Mouse (Mus musculus) urinary bladder, postnatal 25 days (tissue): ENCODE data around the gene Gm9918.

ENCODE experiments used
- DNase-seq: peaks from one replicate; pipeline ENCODE4 v3.0.0; 2022; ENCODE audit warnings: low spot score

Gene Gm9918

DNA sequence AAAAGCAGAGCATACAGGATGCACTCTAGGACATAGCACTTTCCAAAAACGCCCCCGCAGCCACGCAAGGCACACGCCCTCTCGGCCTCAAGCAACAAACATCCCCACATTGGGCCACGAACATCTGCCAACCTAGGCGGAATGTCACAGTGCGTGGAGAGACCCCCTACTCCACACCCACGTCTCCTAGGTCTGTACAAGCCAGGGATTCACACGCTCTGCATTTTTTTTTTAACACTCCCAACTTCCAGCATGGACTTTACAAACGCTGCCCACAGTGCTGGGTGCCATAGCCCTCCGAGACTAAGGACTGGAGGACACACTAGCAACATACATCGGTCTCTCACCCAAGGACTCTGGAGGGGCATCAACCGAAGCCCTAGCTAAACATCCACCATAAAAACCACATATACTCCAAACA, 24.9 kb upstream of the Gm9918 start:
- DNase-seq, result no peak

DNA sequence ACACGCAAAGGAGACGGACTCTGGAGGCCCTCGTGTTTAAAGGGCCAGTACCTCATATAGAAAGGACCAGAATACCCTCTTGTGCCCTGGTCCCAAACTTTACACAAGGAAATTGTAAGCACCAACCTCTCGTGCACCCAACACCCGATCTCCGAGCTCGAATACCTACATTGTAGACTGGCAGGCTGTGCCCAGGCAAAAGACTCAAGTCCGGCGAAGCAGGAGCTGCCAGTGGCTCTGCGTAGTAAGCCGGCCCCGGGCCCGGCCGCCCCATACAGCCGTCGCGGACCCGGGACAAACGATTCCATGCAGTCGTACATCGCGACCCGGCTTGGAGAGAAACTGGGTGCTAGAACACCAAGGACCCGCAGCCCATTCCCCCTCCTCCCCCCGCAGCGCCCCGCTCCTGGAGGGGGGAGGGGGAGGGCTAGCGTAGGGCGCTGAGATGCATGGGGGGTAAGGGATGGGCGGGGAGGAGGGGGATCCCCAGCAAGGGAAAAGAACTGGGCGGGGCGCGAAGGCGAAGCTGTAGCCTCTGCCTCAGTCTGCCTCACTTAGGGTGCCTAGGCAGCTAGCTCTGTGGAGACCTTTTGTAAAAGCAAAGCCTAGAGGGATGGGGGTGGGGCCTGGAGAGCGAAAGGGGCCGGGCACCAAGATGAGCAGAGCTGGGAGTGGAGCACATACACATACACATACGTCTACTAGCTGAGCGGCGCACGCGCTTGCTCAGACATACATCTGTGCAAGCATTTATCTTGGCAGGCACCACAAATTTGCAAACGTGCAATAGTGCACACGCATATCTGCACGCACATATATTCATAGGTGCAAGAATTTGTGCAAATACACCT, 24.2 kb upstream of the Gm9918 start:
- DNase-seq, result peak; percentile 48

DNA sequence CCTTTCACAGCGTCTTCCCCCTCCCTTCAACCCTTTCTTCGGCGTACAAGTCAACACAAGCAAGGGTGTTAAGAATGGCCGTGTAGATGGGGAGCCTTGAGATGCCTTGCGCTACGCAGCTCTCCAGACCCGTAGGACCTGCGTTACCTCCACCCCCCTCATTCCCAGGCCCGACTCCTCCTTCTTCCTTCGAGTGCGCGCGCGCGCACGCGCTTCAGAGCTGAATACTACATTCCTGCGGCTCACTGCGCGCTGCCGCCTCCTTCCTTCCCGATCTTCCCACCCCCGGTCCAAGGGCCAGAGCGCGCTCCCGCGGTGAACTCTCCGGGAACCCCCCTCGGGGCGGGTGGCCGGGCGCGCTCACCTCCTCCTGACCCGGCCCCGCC, 23.5 kb upstream of the Gm9918 start:
- DNase-seq, result peak; percentile 91

DNA sequence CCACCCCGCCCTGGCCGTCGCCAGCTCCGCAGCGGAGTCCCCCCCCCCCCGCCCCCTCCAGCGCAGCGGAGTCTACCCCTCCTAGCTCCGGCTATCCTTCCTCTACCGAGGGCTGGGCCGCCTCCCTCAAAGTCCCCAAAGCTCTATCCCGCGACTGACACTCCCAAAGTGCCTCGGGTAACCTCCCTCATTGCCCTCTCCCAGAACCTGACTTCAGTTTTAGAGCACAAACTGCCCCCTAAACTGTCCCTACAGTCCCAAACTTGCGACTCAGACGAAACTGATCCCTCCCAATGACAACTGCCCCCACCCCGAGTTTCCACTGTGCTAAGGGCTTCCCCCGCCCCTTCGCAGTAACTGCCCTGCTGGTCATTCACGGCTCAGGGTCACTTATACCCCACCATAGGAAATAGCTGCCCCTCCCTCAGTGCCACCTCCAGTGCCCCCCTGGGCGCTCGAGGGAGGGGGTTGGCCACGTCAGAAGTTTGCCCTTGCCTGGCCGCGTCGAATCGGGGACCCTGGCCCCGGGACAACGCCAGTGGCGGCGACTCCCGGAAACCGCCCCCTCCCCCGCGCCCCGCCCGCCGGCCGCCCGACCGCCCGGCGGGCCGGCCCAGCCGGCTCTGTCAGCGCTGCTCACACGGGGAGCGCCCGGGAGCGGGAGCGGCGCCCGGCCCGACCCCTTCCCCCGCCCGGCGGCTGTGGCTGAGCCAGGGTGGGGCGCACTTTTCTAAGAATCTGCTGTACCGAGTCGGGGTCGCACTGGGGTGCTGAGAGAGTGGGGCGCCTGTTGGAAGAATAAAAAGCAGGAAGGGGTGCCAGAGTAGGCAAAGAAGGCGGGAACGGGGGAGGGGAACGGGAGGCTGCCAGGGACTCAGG, 22.9 kb upstream of the Gm9918 start:
- DNase-seq, result peak; percentile 75

DNA sequence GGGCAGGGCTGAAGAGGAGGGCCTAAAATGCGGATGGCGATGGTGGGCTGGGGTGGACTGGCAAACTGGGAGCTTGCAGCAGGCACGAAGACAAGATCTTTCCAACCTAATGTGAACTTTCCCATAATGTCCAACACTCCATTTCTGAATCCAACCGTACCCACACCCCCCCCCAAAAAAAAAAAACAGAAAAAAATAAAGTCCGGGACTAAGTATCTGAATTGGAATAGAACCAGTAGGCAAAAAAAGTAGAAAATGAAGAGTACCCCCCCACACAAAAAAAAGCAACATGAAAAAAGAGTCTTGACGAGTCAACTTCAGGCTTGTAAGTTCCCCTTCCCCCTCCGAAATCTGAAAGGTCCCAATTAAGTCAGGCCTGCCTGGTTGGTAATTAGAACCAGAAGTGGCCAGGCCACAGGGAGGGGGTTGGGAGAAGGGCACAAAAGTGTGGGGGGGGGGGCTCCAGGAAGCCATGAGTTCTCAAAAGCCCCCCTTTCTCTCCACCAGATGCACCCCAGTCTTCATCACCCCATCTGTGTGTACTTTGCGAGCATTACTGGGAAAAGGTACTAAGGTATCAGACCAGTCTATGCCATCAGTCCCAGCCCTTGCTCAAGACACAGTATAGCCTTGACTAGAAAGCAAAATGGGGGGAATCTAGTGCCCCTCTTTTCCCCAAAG, 22.1 kb upstream of the Gm9918 start:
- DNase-seq, result no peak

DNA sequence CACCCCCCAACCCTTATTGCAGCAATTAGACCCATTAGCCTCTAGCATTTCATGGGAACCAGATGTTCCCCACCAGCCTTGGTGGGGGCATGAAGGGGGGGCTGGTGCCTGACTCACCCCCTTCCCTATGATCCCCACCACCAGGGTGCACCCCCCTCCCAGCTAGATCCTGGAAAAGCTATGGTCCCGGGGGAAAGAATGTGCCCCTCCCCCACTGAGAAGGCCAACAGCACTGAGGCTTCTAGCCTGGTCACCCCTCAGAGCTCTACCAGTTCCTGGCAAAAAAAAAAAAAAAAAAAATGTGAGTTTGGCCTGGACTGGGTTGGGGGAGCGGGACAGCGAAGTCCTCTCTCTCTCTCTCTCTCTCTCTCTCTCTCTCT, 21.6 kb upstream of the Gm9918 start:
- DNase-seq, result no peak

DNA sequence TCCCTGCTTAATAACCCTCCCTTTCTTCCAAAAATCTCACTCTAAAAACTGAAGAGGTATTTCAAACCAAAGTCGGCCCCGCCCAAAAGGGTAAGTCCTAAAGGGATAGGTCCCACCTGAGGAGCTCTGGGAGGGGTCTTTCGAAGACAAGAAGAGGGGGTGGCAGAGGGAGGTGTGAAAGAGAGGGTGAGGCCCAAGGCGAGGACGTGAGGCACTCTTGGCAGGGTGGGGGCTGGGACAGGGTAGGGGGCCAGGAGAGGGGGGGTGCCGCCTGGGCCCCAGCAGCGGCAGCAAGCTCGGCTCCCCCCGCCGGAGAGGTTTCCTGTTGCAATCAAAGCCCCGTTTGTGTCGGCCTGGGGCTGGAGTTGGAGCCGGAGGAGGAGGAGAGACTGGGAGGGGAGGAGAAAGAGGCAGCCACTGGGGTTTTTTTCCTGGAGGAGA, 21.1 kb upstream of the Gm9918 start:
- peak; percentile 38 for DNase-seq

DNA sequence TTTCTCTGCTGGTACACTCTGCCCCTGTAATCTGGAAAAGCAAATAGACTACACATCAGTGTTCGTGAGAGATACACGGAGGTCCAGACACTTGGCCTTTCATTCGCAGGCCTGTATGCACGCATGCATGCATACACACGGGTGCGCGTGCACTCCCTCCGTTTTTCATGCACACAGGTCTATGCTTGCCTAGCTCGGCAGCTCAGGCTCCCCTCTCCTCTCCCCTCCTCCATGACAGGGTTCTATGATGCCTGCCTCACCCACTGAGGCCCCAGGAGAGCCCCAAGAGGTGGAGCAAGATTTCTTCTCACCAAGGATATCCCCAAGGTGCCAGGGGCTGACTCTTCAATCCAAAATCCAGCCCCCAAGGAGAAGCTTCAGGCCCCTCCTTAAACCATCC, 20.4 kb upstream of the Gm9918 start:
- DNase-seq, result no peak

DNA sequence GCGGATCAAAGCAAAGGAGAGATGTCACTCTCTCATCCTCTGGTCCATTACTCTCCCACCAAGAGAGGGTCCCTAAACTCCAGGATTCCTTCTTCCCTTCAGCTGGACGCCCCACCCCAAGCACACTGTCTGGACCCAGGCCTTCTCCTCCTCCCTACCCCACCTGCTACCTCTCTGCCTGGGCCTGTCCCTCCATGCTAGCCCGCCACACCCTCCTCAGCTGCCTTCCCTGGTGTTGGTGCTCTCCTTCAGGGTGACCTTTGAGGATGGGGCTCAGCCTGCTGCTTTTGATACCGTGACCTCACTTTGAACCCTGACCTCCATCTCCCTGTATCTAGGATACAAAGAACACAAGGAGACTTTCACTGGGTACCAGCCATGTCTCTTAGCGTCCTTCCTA, 19.8 kb upstream of the Gm9918 start:
- DNase-seq, result no peak

DNA sequence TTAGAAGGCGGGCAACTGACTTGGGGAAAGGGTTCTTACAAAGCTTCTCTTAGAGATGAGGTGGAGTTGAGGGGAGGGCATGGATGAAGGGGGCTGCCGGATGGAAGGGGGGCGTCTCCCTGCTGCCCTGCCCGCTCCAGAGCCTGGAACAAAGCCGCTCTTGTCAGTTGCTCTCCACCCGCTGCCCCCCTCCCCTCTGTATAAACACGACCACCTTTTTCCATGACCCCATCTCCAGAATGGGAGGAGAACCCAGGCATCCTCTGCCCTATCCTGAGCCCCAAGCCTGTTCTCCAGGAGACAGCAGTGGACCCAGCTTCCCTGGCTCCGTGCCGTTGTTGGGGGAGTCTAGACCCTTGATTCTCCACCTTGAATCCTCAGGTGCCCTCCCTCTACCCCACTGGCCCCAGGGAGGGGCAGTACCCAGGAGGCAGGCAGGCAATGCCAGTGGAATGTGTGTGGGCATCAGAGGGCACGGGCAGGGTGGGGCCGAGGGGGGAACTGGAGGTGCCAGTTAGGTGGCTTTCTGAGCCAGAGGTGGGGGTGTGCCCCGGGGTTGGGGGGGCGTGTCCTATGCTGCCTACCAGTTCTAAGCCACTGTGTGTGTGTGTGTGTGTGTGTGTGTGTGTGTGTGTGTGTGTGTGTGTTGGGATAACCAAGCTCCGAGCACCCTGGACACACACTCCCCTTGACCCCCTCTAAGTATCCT, 14.7 kb upstream of the Gm9918 start:
- DNase-seq, result peak; percentile 71

DNA sequence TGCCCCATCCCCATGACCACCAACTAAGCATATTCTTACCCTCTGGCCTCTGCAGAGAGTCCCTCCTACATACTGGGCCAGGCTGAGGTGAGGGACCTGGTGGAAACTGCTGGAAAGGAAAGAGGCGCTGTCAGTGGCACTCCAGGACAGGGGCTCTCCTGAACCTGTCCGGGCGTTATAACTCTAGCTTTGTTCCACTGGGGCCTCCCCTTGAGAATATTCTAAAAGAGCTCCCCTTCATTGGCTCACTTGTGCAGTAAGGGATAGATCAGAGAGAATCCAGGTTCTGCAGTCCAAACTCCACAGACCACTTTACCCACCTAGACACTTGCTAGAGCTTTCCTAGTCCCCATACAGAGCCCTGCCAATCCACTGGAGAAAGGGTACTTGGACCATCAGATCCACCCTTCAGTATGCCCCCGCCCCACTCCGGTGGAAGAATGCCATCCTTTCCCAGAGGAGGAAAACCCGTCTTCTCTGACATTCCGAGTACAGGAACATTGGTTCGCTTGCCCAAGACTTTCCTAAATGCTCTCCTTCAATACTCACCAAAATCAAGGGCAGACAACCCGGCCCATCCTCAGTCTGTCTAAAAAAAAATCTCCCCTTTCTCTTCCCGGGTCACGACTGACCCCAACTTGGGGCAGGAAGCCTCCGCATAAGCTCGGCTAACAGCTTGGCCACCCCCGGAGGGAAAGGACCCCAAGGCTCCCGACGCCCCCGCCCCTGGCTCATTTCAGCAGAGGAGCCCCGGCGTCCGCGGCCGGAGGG, 13.7 kb upstream of the Gm9918 start:
- DNase-seq, result peak; percentile 41

DNA sequence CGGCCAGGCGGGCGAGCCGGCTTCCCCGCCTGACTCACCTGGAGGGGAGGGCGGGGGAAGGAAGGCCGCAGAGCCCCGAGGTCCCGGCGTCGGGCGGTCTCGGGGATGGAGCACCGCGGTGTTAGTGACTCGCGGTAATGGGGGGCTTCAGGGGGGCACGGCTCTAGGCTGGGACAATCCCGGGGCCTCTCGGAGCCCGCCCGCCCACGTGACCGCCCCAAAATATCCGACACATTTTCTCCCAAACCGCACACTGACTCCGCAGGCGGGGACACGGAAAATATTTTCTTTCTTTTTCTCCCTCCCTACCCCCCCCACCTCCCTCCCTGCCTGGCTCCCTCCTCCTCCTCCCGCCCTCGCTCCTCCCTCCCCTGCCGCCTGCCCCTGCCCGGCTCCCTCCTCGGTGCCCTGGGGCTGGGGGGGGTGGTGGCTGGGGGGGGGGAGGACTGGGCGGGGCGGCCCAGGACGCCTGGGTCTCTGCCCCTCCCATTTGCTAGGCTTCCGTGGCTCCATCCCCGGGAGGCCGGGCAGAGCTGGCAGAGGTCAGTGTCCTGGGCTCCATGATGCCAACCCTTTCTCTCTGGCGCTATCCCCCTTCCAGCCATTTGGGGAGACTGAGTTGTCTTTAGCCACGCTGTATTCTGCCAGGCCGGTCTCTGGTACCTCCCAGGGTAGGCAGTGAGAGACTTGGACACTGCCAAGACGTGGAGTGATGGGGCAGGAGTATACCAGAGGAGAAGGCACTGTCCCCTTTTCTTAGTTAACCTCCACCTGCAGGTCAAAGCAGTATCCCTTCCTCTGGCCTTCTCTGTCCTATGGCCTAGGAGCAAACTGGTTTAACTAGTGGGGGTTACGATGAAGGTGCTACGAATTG, 12.9 kb upstream of the Gm9918 start, which contains the start of gene Rarg:
Rarg (minus strand) TSS at position 316 of the 874 bp plus-strand sequence.
- DNase-seq, result peak; percentile 59

DNA sequence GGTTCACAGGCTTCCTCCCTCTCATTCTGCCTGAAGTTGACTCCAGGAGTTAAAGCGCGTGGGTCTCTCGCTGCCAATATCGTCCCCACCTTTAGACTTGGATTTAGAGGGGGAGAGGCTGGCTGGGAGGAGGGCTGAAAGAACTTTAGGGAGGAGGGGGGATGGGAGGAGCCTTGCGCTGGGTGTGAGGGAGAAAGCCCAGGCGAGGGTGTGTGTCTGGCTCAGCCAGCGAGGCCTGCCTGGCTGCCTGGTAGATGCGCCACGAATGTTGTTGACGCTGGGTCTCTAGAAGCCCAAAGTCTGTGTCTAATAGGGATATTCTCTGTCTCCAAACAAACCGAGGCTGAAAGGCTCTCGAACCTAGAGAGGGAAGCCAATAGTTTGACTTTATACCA, 12.3 kb upstream of the Gm9918 start:
- peak; percentile 67 for DNase-seq

DNA sequence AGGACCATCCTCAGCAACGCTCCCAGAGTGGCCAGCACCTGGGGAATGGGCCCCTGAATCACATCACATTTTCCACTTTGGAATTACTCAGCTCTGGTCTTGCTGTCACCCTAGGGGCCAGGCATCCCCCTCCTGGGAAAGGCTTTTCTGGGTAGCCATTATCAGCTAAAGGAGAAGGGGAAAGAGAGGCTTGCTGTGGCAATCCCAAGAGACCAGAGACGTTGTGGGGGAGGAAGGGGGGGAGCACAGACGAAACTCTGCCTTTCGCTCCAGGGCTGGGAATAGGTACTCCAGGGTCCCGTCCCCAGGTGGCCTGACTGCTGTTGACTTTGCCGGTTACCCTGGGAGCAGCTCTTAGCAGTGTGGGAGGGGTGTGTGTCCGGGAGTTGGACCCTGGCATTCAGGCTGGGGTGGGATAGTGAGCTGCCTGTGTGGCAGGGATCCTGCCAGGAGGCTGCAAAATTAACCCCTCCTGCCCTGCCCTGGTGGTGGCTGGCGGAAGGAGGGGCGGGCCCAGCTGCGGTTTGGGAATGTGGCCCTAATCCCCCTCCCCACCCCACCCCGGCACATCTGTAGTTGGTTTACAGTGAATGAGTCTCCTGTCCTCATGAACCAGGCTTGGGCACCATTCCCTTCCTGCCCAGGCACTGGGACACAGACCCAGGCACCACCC, 11.6 kb upstream of the Gm9918 start:
- DNase-seq, result no peak

DNA sequence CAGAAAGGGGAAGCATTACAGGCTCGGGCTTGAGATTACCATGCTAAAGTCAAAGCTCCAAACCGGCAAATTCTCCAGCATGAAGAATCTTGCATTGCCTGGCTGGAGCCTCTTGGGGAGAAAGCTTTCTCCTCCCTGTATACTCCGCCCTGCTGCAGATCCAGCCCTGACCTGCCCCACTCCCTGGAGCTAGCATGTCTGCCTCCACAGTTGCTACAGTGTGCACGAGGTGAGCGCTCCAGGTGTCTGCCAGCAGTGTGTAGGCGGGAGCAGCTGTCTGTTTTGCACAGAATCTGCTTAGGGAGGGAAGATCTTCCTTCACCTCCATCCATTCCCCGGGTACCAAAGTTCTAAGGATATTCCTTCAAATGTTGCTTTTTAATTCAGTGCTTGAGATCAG, 7.8 kb upstream of the Gm9918 start:
- no peak for DNase-seq

DNA sequence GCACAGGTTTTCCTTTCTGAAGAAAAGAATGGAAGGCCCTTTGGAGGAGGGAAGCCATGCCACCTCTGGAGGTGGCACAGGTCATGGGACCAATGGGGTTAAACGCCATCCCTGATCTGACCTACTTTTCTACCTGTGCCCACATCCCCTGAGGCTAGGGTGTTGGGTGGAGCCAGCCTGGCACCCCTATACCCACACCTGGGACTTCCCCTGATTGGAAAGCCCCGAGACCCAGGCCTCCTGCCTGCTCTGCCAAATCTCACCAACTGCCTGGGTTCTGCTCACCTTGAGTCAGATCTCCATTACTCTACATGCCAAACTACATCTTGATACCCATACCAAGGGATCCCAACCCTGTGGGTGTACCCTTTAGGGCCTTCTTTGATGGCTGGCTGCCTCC, 7.3 kb upstream of the Gm9918 start:
- DNase-seq, result no peak

DNA sequence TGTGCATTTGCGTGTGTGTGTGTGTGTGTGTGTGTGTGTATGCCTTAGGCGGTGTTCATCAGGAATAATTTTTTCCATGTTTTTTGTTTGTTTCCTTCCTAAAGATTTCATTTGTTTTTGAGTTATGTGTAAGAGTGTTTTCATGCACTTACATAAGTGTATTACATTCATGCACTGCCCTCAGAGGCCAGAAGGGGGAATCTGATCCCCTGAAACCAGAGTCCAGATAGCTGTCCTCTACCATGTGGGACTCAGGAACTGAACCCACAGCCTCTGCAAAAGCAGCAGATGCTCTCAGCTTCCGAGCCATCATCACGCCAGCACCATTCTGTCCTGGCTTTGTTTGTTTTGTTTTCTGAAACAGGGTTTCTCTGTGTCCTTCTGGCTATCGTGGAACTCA, 4.8 kb upstream of the Gm9918 start:
- no peak for DNase-seq

DNA sequence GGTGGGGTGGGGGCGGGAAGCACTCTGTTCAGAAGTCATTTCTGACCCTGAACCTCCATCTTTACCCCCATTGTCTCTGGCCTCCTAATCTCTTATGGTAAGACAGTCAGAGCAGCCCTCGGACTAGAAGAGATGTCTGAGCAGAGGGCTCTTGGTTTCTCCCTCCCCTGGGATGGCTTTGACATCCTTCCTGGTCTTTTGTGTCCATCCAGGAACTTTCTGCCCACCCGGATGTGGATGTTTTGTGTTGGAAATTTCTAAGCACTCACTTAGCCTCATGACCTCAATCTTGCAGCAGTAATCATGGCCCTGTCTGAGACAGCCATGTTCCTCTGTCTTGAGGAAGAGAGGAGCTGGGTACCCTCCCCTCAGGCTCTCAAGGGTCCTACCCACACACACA, 1.1 kb downstream of the Gm9918 start:
- no peak for DNase-seq

DNA sequence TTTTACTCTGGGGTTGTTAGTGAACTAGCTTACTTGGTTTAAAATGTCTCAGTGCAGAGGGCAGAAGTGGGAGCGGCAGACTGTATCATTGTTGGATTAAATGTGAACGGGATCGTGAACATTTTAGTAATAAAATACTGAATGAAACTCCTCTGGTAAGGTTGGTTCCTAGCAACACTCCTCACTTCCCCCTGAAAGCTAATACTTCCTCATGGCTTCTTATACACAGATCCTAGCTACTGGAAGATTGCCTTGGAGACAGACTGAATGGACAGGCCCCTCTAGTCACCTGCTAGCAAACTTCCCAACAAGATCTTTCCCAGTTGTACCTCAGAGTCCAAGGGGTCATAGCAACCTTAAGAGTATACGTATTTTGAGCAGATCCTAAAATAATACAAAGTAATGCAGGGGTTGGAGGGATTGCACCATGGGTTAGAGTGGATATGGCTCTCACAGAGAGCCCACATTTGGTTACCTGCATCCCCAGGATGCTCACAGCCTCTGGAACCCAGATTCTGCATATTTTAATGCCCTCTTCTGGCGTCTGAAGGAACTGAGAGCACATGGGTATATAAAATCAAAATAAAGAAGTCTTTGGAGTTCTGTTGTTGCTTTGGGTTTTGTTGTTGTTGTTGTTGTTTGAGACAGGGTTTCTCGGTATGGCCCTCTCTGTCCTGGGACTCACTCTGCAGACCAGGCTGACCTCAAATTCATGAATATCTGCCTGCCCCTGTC, 3.8 kb downstream of the Gm9918 start:
- no peak for DNase-seq
